Mouse (Mus musculus): Measurements from ENCODE around the gene Gm26566. TPM values are rescaled to one million over a fixed set of nuclear protein-coding genes. Genes with fewer than 3 reads are reported as not detected.
A peak's percentile ranks its signal among the peaks of the same experiment; 100 is the strongest.

The Gm26566 gene
- 0.15 and 0.21 TPM in 2 replicates for polyA plus RNA-seq (2012; rRNA removed)

- WGBS, result under 1% methylated on average over 82 of the region's 82 CpGs
- peak; percentile 61 for DNase-seq (ENCODE audit: low read depth, low spot score)
Observed at GRCm38 (mm10) chr4:88721791-88722721, at the start of gene Gm26566, which contains the start of gene Klhl9. Gm26566 (plus strand) TSS chr4:88721805. Klhl9 (minus strand) TSS chr4:88722465.

DNA sequence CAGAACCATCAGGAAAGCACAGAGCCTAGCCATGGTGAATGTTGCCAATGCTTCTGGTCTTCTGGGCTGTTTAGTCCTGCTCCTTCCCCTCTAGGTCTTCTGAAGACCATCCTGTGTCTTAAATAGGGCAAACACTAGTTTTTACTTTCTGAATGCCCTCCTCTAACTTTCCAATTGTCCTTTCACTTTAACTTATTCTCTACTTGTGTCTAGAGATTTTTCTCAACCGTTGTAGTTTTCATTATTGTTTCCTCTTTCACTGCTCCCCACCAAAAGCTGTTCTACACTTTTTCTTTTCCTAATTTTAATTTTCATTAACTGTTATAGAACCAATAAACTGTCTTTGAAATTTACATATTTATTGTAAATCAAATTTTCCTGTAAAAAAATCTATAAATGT is 44.8 kb upstream of the Gm26566 start, which contains the start of gene Ifna16:
TSS of gene Ifna16 (minus strand) at position 101 of the 400 bp plus-strand sequence.
- 65% methylated on average over 1 of the region's 1 CpGs for WGBS
- no peak for DNase-seq (ENCODE audit: low read depth, low spot score)

DNA sequence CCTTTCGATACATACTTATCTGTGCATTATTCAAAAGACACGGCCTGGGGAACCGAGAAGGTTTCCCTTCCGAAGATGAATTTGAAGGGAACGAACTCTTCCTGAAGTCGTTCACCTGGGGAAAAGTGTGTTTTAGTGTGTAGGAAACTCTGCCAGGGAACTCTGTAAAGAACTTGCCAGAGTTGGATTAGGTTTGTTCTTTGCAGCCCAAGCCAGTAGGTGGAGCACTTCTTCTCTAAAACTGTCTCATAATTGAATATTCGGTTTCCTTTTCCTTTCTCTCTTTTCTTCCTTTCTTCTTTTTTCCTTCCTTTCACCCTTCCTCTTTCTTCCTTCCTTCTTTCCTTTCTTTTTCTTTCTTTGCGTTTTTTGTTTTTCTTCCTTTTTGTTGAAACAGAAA is 41.2 kb upstream of the Gm26566 start:
- 42% methylated on average over 8 of the region's 8 CpGs for WGBS
- DNase-seq (ENCODE audit: low read depth, low spot score), result no peak

GRCm38 (mm10) chr4:88681353-88681752 is 40.3 kb upstream of the Gm26566 start:
- WGBS, result 41% methylated on average over 3 of the region's 3 CpGs
- no peak for DNase-seq (ENCODE audit: low read depth, low spot score)

- 89% methylated on average over 1 of the region's 1 CpGs for WGBS
- no peak for DNase-seq (ENCODE audit: low read depth, low spot score)
Observed at GRCm38 (mm10) chr4:88683812-88684211, 37.8 kb upstream of the Gm26566 start, which contains the start of gene Ifna2. Ifna2 (minus strand) TSS chr4:88683912.

GRCm38 (mm10) chr4:88691259-88691658 is 30.3 kb upstream of the Gm26566 start, which contains the start of gene Ifnab:
Ifnab (minus strand) TSS chr4:88691359.
- no peak for DNase-seq (ENCODE audit: low read depth, low spot score)
- 62% methylated on average over 2 of the region's 2 CpGs for WGBS

- 69% methylated on average over 1 of the region's 1 CpGs for WGBS
- DNase-seq (ENCODE audit: low read depth, low spot score), result no peak
Observed at GRCm38 (mm10) chr4:88692537-88692936, 29.1 kb upstream of the Gm26566 start.

GRCm38 (mm10) chr4:88693392-88693791 is 28.2 kb upstream of the Gm26566 start:
- WGBS, result 78% methylated on average over 2 of the region's 2 CpGs
- no peak for DNase-seq (ENCODE audit: low read depth, low spot score)

- WGBS, result 24% methylated on average over 3 of the region's 3 CpGs
- peak; percentile 39 for DNase-seq (ENCODE audit: low read depth, low spot score)
Observed at GRCm38 (mm10) chr4:88696237-88696884, 25.2 kb upstream of the Gm26566 start.

DNA sequence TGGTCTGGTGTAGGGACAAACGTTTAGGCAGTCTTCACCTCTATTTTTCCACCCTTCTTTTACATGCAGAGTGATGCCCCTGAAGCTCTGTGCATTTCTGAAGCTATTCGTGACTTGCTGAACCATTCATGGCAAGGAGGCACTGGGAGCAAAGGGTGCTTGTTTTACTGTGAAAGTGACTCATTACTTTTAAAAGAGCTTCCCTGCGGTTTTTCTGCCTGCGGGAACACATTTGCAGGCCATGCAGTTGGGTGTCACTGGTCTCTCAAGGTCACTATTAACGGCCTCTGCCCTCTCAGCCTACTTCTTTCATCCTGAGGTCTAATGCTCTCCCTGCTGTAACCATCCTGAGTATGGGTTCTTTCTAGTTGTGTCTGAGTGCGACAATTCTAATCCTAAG is 24.5 kb upstream of the Gm26566 start:
- DNase-seq (ENCODE audit: low read depth, low spot score), result no peak
- 58% methylated on average over 6 of the region's 6 CpGs for WGBS

DNA sequence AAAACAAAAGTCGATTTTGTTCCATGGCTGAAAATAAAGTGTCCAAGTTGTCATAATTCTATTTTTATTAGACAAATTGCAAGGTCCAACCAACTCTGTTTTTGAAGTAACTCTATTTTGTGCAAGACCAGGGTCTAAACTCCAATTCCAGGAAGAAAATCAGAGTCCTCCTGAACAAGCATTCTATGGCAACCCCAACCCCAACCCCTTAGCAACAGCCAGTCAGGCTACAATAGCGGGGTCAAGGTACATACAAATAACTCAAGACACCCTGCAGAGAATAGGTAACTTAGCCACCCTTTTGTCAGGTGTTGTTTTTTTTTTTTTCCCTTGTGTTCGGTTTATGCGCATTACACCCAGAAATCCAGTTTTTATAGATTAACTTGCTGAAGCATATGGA is 23.9 kb upstream of the Gm26566 start:
- DNase-seq (ENCODE audit: low read depth, low spot score), result no peak
- 54% methylated on average over 4 of the region's 4 CpGs for WGBS

DNA sequence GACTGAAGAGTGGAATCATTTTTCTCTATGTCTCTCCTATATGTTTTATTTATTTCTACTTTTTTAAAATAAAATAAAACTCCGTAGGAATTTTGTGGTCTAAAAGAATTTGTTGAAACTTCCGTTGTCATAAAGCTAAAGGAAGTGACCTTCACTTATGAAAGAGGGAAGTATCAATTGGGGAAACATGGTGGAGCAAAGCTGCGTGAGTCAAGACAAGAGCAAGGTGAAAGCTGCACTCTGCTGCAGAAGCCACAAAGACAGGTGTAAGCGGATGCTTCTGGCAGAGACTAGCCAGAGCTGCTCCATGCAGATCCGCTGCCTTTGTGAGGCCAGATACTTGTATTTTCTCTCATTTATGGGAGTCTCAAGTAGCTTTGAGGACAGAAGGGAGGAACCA is 22.8 kb upstream of the Gm26566 start:
- 57% methylated on average over 5 of the region's 5 CpGs for WGBS
- no peak for DNase-seq (ENCODE audit: low read depth, low spot score)

DNA sequence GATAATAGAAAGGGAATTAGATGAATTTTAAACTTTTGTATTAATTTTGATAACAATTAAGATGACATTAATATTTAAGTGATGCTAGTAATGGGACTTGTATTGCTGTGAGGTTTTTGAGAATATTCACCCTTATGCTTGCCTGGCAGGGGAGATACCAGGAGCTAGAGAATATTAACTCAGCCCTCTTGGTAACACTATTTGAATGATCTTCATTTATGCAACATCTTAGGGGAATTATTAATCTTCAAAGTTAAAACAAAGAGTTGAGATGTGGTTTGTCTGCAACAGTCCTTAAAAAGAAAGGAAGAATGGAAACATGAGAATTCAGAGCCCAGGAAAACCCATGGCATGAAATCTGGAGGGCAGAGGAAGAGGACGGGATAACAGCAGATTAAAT is 22.3 kb upstream of the Gm26566 start:
- WGBS, result 89% methylated on average over 1 of the region's 1 CpGs

DNA sequence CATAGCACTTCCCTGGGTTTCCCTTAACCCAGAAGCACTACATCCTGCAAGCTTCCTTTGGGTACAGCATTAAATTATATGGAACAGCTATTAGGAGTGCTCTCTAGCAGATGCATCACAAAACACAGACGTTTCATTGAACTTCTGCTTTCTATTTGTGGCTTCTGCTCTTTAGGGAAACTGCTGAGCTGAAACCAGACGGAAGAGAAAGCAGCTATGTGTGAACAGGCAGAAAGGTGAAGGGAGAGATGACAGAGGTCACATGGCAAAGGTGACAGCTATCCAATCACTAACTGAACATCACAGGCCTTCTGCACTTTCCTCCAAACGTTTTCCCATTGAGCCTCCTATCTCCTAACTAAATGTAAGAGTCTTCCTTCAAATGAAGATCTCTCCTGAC is 15.7 kb upstream of the Gm26566 start:
- 38% methylated on average over 3 of the region's 3 CpGs for WGBS
- no peak for DNase-seq (ENCODE audit: low read depth, low spot score)

More for the DNA sequence above, 22.3 kb upstream of the Gm26566 start:
- DNase-seq (ENCODE audit: low read depth, low spot score), result no peak

- WGBS, result 95% methylated on average over 1 of the region's 1 CpGs
- DNase-seq (ENCODE audit: low read depth, low spot score), result no peak
Observed at GRCm38 (mm10) chr4:88707128-88707826, 14.3 kb upstream of the Gm26566 start.

- WGBS, result 71% methylated on average over 1 of the region's 1 CpGs
- no peak for DNase-seq (ENCODE audit: low read depth, low spot score)
Observed at GRCm38 (mm10) chr4:88714281-88714680, 7.3 kb upstream of the Gm26566 start.

DNA sequence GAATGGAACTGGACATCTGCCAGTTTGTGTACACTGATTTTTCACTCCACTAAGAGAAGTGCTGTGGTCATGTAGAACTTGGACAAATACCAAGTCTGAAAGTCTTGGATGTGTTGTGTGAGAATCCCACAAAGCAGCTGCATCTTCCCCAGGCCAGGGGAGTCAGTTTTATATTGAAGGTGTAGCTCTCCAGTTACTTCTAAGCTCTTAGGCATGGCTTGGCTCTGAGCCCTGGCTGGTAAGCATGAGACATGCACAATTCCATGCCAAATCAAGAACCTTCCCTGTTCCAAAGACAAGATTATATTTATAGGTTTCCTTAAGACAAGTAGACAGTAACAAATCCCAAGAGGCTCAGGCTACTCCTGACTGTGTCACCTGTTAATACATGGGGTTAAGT is 6.5 kb upstream of the Gm26566 start:
- no peak for DNase-seq (ENCODE audit: low read depth, low spot score)

GRCm38 (mm10) chr4:88718715-88719114 is 2.9 kb upstream of the Gm26566 start:
- WGBS, result 2% methylated on average over 1 of the region's 1 CpGs
- no peak for DNase-seq (ENCODE audit: low read depth, low spot score)

GRCm38 (mm10) chr4:88723497-88724090 is 2.0 kb downstream of the Gm26566 start:
- no peak for DNase-seq (ENCODE audit: low read depth, low spot score)
- 26% methylated on average over 8 of the region's 8 CpGs for WGBS

GRCm38 (mm10) chr4:88726727-88727126 is 5.1 kb downstream of the Gm26566 start:
- no peak for DNase-seq (ENCODE audit: low read depth, low spot score)
- WGBS, result 64% methylated on average over 6 of the region's 6 CpGs
